Mouse (Mus musculus) megakaryocyte, adult 5-6 weeks (primary cell): Measurements from ENCODE around the gene Gm28230. TPM values are rescaled to one million over a fixed set of nuclear protein-coding genes. Genes with fewer than 3 reads are reported as not detected.

ENCODE experiments used
- ATAC-seq: 2 replicates; pipeline ENCODE4 v1.8.0; 2016; ENCODE audit warnings: mild to moderate bottlenecking, inconsistent platforms; ENCODE audit not compliant: poor library complexity, severe bottlenecking
- total RNA-seq, 2 experiments: library from RNA; stranded (forward) in 1 of 2; stranded (reverse) in 1 of 2; fragments of 153-499, 151-499 nt in 1 of 2; fragments of 221-1000, 200-1000 nt in 1 of 2; gene quantifications; 2 replicates each; pipeline versions ENCODE4 v1.2.3 to v1.2.4; 2015 to 2017

The Gm28230 gene
- total RNA-seq, 2 experiments from 2014 or later = not detected

DNA sequence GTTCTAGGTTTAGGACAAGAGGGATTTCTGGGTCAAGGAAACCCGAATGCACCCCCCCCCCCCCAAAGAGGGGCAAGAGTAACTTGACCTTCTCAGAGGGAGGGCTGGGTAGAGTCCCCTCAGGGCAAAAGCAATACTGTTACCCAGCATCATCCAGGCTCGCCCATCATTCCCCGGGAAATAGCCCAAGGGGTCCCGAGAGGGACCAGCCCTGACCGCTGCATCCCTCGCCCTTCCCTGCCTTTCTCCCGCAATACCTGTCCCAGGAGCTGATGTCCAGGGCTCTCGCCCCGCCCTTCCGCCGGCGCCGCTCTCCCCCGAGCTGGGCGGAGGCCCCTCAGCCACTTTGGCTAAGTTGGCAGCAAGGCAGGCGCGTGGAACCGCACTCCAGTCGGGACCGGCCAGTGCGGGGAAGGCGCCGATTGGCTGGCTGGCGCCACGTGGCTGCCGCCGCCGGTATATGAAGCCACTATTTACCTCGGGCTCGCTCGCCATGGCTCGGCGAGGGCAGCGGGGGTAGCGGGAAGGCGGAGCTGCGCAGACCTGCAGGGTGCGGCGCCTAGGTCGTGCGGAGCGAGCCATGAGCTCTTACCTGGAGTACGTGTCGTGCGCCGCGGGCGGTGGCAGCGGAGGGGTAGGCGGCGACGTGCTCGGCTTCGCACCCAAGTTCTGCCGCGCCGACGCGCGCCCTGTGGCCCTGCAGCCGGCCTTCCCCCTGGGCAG lies 36.2 kb downstream of the Gm28230 start, which contains the start of gene Hoxd1:
Gene Hoxd1 (plus strand): TSS at position 459 of the 723 bp plus-strand sequence.
- no peak for ATAC-seq

DNA sequence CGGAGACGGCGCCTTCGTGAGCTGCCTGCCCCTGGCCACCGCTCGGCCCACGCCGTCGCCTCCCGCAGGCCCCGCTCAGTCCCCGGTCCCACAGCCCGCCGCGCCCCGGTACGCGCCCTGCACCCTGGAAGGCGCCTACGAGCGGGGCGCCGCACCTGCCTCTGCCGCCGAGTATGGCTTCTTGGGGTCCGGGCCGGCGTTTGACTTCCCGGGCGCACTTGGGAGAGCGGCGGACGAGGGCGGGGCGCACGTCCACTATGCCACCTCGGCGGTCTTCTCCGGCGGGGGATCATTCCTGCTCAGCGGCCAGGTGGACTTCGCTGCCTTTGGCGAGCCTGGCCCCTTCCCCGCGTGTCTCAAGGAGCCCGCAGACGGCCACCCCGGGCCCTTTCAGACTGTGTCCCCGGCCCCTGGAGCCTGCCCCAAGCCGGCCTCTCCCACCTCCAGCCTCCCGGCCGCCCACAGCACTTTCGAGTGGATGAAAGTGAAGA lies 36.8 kb downstream of the Gm28230 start:
- ATAC-seq = no peak

DNA sequence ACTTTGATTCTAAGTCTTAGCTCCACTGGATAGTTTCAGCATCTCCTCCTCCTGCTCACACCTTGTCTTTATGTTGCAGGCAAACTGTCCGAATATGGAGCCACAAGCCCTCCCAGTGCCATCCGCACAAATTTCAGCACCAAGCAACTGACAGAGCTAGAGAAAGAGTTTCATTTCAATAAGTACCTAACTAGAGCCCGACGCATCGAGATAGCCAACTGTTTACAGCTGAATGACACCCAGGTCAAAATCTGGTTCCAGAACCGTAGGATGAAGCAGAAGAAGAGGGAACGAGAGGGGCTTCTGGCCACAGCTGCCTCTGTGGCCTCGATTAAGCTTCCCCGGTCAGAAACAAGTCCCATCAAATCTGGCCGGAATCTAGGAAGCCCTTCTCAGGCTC lies 37.4 kb downstream of the Gm28230 start:
- ATAC-seq = no peak

DNA sequence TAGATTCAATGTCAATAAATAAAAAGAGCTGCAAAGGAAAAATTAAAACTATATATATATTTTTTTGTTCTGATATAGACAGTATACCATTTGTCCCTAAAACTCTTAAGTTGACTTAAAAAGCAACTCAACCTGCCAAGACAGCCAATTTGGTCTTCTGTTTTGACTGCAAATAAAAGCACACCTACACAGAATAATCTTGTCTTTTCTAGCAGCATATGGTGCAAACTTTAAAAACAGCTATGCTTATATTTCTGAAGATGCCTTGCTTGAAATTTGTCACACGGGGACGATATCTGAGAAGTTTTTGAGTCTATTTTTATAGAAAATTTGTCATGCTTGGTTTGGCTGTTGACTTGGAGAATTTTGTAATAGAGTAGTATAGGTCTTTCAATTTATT lies 47.8 kb downstream of the Gm28230 start:
- ATAC-seq = no peak

DNA sequence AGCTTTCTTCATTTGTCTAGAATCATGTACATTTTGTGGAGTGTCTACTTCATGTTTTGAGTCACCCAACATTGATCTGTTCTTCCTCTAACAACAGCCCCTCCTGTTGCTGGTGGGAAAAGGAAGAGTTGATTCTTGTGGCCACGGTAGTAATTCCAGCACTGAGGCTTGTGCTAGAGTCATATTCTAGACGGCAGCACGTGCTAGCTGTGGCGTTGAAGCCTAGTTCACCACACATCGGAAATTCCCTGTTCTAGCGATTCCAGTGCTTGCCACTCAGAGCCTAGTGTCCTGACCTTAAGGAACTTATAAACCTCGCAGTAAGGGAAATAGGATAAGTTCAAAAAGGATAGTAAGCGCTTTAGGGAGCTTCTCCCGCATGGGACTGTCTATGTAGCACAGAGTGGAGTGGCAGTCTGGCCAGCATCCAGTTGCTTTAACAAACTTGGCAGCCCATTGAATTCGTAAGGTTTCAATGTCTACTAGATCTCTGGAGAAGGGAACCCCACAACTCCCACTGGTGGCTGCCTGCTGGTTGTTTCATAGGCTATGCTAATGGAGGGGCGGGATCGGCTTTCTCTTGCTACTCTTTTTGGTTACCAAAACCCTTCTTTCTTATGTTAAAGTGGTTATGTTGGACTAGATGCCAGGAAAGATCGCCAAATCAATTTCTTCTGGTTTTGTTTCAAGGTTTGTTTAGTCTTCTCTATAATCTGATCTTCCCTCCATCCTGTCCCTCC lies 51.2 kb downstream of the Gm28230 start:
- ATAC-seq = no peak

DNA sequence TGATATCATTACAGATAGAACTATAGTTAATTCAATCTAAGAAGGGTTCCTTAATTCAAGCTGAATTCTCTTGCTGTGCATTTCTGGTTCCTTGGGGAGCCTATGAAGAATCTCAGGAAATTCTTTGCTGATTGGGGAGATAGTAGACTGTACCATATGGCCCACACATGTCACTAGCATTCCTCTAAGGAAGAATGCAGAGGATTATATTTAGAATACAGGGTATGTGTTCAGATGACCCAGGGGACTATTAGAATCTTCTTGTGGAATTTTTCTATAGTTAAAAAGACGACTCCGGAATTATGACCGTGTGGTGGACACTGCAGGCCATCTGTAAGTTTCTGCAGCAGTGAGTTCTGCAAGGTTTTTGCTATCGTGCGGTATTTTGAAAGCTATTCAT lies 54.9 kb downstream of the Gm28230 start:
- no peak for ATAC-seq

DNA sequence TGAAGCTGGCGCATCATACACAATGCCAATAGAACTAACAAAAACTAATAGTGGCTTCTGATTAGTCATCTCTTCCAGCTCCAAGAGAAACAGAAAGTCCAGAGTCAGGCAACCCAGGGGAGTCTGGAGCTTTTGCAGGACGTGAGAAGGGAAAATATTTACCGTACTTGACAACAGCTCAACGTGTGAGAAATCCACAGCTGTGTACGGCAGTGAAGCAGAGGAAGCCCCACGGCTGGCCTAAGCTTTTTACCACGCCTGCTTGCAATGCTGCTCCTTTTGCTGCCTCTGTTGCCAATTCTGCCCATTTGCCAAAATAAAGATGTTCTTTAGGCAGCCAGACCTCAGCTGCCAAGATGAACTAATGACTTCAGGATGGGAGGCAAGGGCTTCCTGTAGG lies 69.0 kb downstream of the Gm28230 start:
- no peak for ATAC-seq

Other genes with a start within 250 kb of the Gm28230 start
- 31.9 and 33.1 TPM in 2 replicates for gene Lnpk, start 147.3 kb upstream of the Gm28230 start, total RNA-seq (2015)
- 33.2 and 44.9 TPM in 2 replicates for gene Lnpk, start 147.3 kb upstream of the Gm28230 start, total RNA-seq (2017)
- gene Evx2, start 67.2 kb upstream of the Gm28230 start, total RNA-seq (2015) = not detected in 2 replicates
- not detected in 2 replicates for gene Evx2, start 67.2 kb upstream of the Gm28230 start, total RNA-seq (2017)
- gene Hoxd13, start 58.4 kb upstream of the Gm28230 start, total RNA-seq (2015) = not detected in 2 replicates
- not detected in 2 replicates for gene Hoxd13, start 58.4 kb upstream of the Gm28230 start, total RNA-seq (2017)
- gene Hoxd12, start 51.7 kb upstream of the Gm28230 start, total RNA-seq (2015) = not detected in 2 replicates
- not detected in 2 replicates for gene Hoxd12, start 51.7 kb upstream of the Gm28230 start, total RNA-seq (2017)
- not detected in 2 replicates for gene Hoxd11, start 47.2 kb upstream of the Gm28230 start, total RNA-seq (2015)
- not detected in 2 replicates for gene Hoxd11, start 47.2 kb upstream of the Gm28230 start, total RNA-seq (2017)
- gene Hoxd10, start 34.8 kb upstream of the Gm28230 start, total RNA-seq (2015) = not detected in 2 replicates
- gene Hoxd10, start 34.8 kb upstream of the Gm28230 start, total RNA-seq (2017) = not detected in 2 replicates
- gene Hoxd9, start 29.0 kb upstream of the Gm28230 start, total RNA-seq (2015) = not detected in 2 replicates
- not detected in 2 replicates for gene Hoxd9, start 29.0 kb upstream of the Gm28230 start, total RNA-seq (2017)
- gene Hoxd8, start 22.1 kb upstream of the Gm28230 start, total RNA-seq (2015) = not detected in 2 replicates
- not detected in 2 replicates for gene Hoxd8, start 22.1 kb upstream of the Gm28230 start, total RNA-seq (2017)
- gene Hoxd3, start 14.8 kb upstream of the Gm28230 start, total RNA-seq (2015) = not detected in 2 replicates
- gene Hoxd3, start 14.8 kb upstream of the Gm28230 start, total RNA-seq (2017) = 0.26 TPM in 1 of 2 replicates, not detected in the other
- gene Hoxd4, start 14.8 kb upstream of the Gm28230 start, total RNA-seq (2015) = not detected in 2 replicates
- not detected in 2 replicates for gene Hoxd4, start 14.8 kb upstream of the Gm28230 start, total RNA-seq (2017)
- gene Hoxd1, start 36.3 kb downstream of the Gm28230 start, total RNA-seq (2015) = not detected in 2 replicates
- not detected in 2 replicates for gene Hoxd1, start 36.3 kb downstream of the Gm28230 start, total RNA-seq (2017)
- gene Mtx2, start 99.1 kb downstream of the Gm28230 start, total RNA-seq (2015) = 51.5 and 56.0 TPM in 2 replicates
- 13.4 and 15.6 TPM in 2 replicates for gene Mtx2, start 99.1 kb downstream of the Gm28230 start, total RNA-seq (2017)